Mouse (Mus musculus): ENCODE results near the gene Shc2. TPM values are rescaled to one million over a fixed set of nuclear protein-coding genes. Genes with fewer than 3 reads are reported as not detected.

The Shc2 gene
- polyA plus RNA-seq, 1 experiment, result 1.6 TPM

DNA sequence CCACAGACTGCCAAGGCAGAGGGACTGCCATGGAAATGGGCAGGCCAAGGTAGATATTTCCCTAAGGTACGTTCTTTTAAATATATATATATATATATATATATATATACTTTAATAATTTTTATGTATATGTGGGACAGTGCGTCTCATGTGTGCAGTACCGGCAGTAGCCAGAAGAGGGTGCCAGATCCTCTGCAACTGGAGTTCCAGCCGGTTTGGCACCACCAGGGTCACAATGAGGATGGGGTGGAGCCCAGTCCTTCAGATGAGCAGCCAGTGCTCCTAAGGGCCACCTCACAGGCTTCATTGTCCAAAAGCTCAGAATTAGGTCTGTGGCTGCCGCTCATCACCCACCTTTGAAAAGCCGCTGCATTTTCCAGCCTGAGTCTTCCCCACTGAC lies 56.9 kb downstream of the Shc2 start:
- H3K27ac ChIP-seq (ENCODE audit: insufficient read depth, low read depth, low read length), result no peak overlapping the region
- 51% methylated on average over 6 of the region's 6 CpGs for WGBS
- H3K4me1 ChIP-seq (ENCODE audit: control insufficient read depth, insufficient read depth, insufficient read length, low read length), result no peaks in the 10 kb centered on the region
- H3K36me3 ChIP-seq (ENCODE audit: control insufficient read depth, insufficient read depth, low read length), result no peaks in the 10 kb centered on the region
- no peak overlapping the region for H3K4me3 ChIP-seq (ENCODE audit: low read depth, low read length)
- no peaks in the 10 kb centered on the region for H3K27me3 ChIP-seq (ENCODE audit: control insufficient read depth, insufficient read depth, low read length)
- TF ChIP-seq POLR2A (IDR thresholded peaks at IDR 0.05; ENCODE audit: low read depth, low read length) (no peak), CTCF (IDR thresholded peaks at IDR 0.05; ENCODE audit: extremely low read depth, insufficient read length, insufficient replicate concordance, low read depth, low read length) (peak; percentile 54; the same call in 1 of the 2 replicates)

DNA sequence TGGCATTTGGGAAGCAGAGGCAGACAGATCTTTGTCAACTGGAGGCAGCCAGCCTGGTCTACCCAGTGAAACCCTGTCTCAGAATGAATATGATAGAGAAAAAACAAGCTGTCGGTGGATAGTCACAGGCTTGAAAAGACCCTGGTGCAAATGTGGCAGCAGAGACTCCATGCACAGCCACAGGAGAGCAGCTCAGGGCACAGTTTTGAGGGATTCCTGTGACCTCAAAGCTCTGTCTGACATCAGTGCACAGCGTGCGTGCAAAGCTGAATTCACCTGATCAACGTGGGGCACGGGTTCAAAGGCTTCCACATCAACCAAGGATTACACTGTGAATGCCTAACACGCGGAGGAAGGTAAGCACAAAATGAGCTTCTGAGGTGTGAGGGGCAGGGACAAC lies 57.4 kb downstream of the Shc2 start:
- no peaks in the 10 kb centered on the region for H3K27me3 ChIP-seq (ENCODE audit: control insufficient read depth, insufficient read depth, low read length)

GRCm38 (mm10) chr10:79579781-79580180 lies 57.9 kb downstream of the Shc2 start:
- H3K4me3 ChIP-seq (ENCODE audit: low read depth, low read length), result no peak overlapping the region
- TF ChIP-seq CTCF (IDR thresholded peaks at IDR 0.05; ENCODE audit: extremely low read depth, insufficient read length, insufficient replicate concordance, low read depth, low read length), result no peak
- H3K4me1 ChIP-seq (ENCODE audit: control insufficient read depth, insufficient read depth, insufficient read length, low read length), result no peaks in the 10 kb centered on the region
- H3K36me3 ChIP-seq (ENCODE audit: control insufficient read depth, insufficient read depth, low read length), result no peaks in the 10 kb centered on the region
- WGBS, result 73% methylated on average over 12 of the region's 12 CpGs
- no peak overlapping the region for H3K27ac ChIP-seq (ENCODE audit: insufficient read depth, low read depth, low read length)
- no peaks in the 10 kb centered on the region for H3K27me3 ChIP-seq (ENCODE audit: control insufficient read depth, insufficient read depth, low read length)

More for the DNA sequence above, 57.4 kb downstream of the Shc2 start:
- 70% methylated on average over 7 of the region's 7 CpGs for WGBS
- Histone ChIP-seq H3K36me3 (ENCODE audit: control insufficient read depth, insufficient read depth, low read length) (no peaks in the 10 kb centered on the region), H3K4me1 (ENCODE audit: control insufficient read depth, insufficient read depth, insufficient read length, low read length) (no peaks in the 10 kb centered on the region), H3K4me3 (ENCODE audit: low read depth, low read length) (no peak overlapping the region), H3K27ac (ENCODE audit: insufficient read depth, low read depth, low read length) (no peak overlapping the region)
- TF ChIP-seq POLR2A (IDR thresholded peaks at IDR 0.05; ENCODE audit: low read depth, low read length) (no peak), CTCF (IDR thresholded peaks at IDR 0.05; ENCODE audit: extremely low read depth, insufficient read length, insufficient replicate concordance, low read depth, low read length) (no peak)

- H3K36me3 ChIP-seq (ENCODE audit: control insufficient read depth, insufficient read depth, low read length), result no peaks in the 10 kb centered on the region
- H3K27me3 ChIP-seq (ENCODE audit: control insufficient read depth, insufficient read depth, low read length), result no peaks in the 10 kb centered on the region
- TF ChIP-seq CTCF (IDR thresholded peaks at IDR 0.05; ENCODE audit: extremely low read depth, insufficient read length, insufficient replicate concordance, low read depth, low read length) (no peak), POLR2A (IDR thresholded peaks at IDR 0.05; ENCODE audit: low read depth, low read length) (no peak)
- 60% methylated on average over 7 of the region's 7 CpGs for WGBS
- no peak overlapping the region for H3K27ac ChIP-seq (ENCODE audit: insufficient read depth, low read depth, low read length)
- no peak overlapping the region for H3K4me3 ChIP-seq (ENCODE audit: low read depth, low read length)
- no peaks in the 10 kb centered on the region for H3K4me1 ChIP-seq (ENCODE audit: control insufficient read depth, insufficient read depth, insufficient read length, low read length)
Measured at GRCm38 (mm10) chr10:79578891-79579290, 58.8 kb downstream of the Shc2 start.

GRCm38 (mm10) chr10:79578276-79578675 lies 59.4 kb downstream of the Shc2 start:
- H3K36me3 ChIP-seq (ENCODE audit: control insufficient read depth, insufficient read depth, low read length), result no peaks in the 10 kb centered on the region
- H3K4me3 ChIP-seq (ENCODE audit: low read depth, low read length), result no peak overlapping the region
- no peak overlapping the region for H3K27ac ChIP-seq (ENCODE audit: insufficient read depth, low read depth, low read length)
- H3K4me1 ChIP-seq (ENCODE audit: control insufficient read depth, insufficient read depth, insufficient read length, low read length), result no peaks in the 10 kb centered on the region
- TF ChIP-seq CTCF (IDR thresholded peaks at IDR 0.05; ENCODE audit: extremely low read depth, insufficient read length, insufficient replicate concordance, low read depth, low read length), result no peak
- TF ChIP-seq POLR2A (IDR thresholded peaks at IDR 0.05; ENCODE audit: low read depth, low read length), result no peak
- WGBS, result 75% methylated on average over 9 of the region's 9 CpGs
- no peaks in the 10 kb centered on the region for H3K27me3 ChIP-seq (ENCODE audit: control insufficient read depth, insufficient read depth, low read length)

- H3K36me3 ChIP-seq (ENCODE audit: control insufficient read depth, insufficient read depth, low read length), result no peaks in the 10 kb centered on the region
- H3K4me1 ChIP-seq (ENCODE audit: control insufficient read depth, insufficient read depth, insufficient read length, low read length), result no peaks in the 10 kb centered on the region
- 67% methylated on average over 4 of the region's 4 CpGs for WGBS
- no peaks in the 10 kb centered on the region for H3K27me3 ChIP-seq (ENCODE audit: control insufficient read depth, insufficient read depth, low read length)
- no peak overlapping the region for H3K27ac ChIP-seq (ENCODE audit: insufficient read depth, low read depth, low read length)
- no peak overlapping the region for H3K4me3 ChIP-seq (ENCODE audit: low read depth, low read length)
- no peak for TF ChIP-seq CTCF (IDR thresholded peaks at IDR 0.05; ENCODE audit: extremely low read depth, insufficient read length, insufficient replicate concordance, low read depth, low read length)
- no peak for TF ChIP-seq POLR2A (IDR thresholded peaks at IDR 0.05; ENCODE audit: low read depth, low read length)
Measured at GRCm38 (mm10) chr10:79577376-79577775, 60.3 kb downstream of the Shc2 start.

DNA sequence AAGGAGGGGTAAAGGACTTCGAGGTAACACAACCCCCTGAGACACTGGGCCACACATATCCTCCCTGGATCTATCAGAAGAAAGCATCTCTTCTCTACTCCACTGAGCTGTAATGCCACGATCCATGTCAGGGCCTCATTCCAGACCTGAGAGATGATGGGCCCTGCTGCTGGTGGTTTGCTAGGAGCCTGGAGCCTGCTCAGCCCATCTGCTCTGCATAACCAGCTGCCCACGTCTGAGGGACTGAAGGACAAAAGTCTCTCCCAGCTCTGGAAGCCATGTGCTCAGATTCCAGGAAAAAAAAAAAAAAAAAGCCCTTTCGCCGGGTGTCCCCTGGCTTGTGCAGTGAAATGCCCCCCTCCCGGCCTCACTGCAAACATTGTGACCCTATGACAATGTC lies 62.0 kb downstream of the Shc2 start:
- WGBS, result 63% methylated on average over 6 of the region's 6 CpGs
- Histone ChIP-seq H3K27me3 (ENCODE audit: control insufficient read depth, insufficient read depth, low read length) (no peaks in the 10 kb centered on the region), H3K4me1 (ENCODE audit: control insufficient read depth, insufficient read depth, insufficient read length, low read length) (no peaks in the 10 kb centered on the region), H3K36me3 (ENCODE audit: control insufficient read depth, insufficient read depth, low read length) (no peaks in the 10 kb centered on the region), H3K27ac (ENCODE audit: insufficient read depth, low read depth, low read length) (no peak overlapping the region), H3K4me3 (ENCODE audit: low read depth, low read length) (no peak overlapping the region)
- no peak for TF ChIP-seq CTCF (IDR thresholded peaks at IDR 0.05; ENCODE audit: extremely low read depth, insufficient read length, insufficient replicate concordance, low read depth, low read length)
- TF ChIP-seq POLR2A (IDR thresholded peaks at IDR 0.05; ENCODE audit: low read depth, low read length), result no peak

DNA sequence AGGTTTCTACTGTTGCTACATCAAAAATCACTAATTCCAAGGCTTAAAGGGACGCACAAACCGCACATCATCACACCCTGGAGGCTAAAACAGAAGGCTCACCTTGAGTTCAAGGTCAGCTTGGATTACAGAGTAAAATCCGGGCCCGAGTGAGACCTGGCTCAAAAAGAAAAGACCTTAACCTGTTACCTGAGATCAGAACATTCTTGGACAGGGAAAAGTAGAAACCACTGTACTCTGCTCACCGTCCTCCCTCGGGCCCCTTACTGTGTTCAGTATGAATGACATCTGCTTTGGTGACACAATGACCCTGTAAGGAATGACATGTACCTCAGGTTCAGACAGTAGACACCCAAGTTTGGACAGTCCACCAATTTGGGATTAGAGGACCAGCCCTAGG lies 62.9 kb downstream of the Shc2 start:
- TF ChIP-seq CTCF (IDR thresholded peaks at IDR 0.05; ENCODE audit: extremely low read depth, insufficient read length, insufficient replicate concordance, low read depth, low read length) (no peak), POLR2A (IDR thresholded peaks at IDR 0.05; ENCODE audit: low read depth, low read length) (no peak)
- H3K36me3 ChIP-seq (ENCODE audit: control insufficient read depth, insufficient read depth, low read length), result no peaks in the 10 kb centered on the region
- 87% methylated on average over 6 of the region's 6 CpGs for WGBS
- H3K4me3 ChIP-seq (ENCODE audit: low read depth, low read length), result no peak overlapping the region
- no peaks in the 10 kb centered on the region for H3K27me3 ChIP-seq (ENCODE audit: control insufficient read depth, insufficient read depth, low read length)
- no peaks in the 10 kb centered on the region for H3K4me1 ChIP-seq (ENCODE audit: control insufficient read depth, insufficient read depth, insufficient read length, low read length)
- H3K27ac ChIP-seq (ENCODE audit: insufficient read depth, low read depth, low read length), result no peak overlapping the region
